Mouse (Mus musculus) heart, adult 18-20 months (tissue): ENCODE data around the gene Gm11549. TPM values are rescaled to one million over a fixed set of nuclear protein-coding genes. Genes with fewer than 3 reads are reported as not detected.

Experiments
- DNase-seq, 2 experiments: peaks; one replicate each; pipeline ENCODE4 v3.0.0; 2021 to 2022; ENCODE audit warnings: mixed read lengths in 1 of 2
- total RNA-seq, 2 experiments: library from RNA; stranded (reverse); gene quantifications; 2 replicates each; pipeline ENCODE4 v1.2.3; 2021

Gene Gm11549
- total RNA-seq, 2 experiments from 2014 or later: not detected

DNA sequence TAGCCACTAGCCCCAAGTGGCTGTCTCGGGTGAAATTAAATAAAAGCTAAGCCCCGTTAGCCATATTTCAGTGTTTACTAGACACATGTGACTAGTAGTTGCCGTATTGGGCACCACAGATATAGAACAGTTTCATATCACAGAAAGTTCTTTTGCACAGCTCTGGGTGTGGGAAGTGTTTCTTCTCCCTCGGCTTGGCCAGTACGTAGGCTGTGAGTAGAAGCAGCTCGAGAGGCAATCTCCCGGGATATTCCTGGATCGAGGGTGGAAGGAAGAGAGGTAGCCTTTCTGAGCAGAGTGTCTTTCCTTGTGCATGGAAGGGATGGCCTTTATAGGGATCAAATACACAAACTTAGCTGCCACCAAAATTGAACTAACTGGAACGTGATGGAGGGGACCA lies 5.4 kb downstream of the Gm11549 start:
- DNase-seq: no peak

DNA sequence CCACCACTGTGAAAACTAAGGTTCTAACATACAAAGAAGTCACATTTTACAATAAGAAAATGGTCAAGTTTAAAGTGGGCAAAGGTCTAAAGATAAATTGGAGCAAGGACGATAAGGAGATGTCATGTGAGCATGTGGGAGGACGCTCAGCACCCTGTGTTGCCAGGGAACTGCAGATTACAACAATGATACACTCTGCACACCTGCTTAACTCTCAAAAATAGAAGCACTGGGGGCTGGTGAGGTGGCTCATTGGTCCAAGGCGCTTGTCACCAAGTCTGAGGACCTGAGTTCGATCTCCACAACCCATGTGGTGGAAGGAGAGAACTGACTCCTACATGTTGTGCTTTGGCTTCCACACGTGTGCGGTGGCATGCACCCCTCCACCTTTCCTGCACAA lies 10.1 kb downstream of the Gm11549 start:
- DNase-seq: no peak

DNA sequence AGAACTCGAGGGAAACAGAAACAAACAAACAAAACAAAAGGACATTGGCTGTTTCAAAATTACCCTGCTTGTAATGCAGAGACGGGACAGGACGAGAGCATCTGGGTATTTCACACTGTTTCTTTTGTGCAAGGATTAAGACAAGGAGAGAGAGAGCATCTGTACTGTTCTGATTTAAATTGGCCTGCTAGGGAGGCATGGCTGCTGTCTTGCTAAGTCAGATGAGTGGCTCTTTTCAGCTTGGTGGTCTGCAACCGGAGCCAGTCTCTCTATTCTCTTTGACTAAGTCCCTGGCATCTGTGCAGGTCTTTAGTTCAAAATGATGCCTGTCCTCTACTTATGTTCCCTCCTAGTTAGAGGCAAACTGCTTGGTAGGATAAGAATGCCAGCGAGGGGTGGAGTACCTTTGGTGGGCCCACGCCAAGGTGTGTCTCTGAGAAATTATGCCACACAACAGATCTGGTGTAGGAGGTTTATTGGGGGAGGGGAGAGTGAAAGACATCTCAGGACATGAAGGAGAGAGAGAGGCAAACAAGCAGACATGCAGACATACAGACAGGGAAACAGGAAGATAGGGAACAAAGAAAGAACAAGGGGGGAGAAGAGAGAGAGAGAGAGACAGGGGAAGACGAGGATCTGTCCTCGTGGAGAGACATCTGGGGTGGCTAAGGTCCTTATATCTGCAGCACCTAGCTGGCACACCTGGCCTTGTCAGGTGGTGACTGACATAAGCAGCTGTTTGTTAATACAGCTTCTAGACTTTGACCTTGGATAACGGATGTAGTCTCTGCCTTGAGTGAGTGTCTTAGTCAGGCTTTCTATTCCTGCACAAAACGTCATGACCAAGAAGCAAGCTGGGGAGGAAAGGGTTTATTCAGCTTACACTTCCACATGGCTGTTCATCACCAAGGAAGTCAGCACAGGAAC lies 15.5 kb downstream of the Gm11549 start:
- DNase-seq: no peak

DNA sequence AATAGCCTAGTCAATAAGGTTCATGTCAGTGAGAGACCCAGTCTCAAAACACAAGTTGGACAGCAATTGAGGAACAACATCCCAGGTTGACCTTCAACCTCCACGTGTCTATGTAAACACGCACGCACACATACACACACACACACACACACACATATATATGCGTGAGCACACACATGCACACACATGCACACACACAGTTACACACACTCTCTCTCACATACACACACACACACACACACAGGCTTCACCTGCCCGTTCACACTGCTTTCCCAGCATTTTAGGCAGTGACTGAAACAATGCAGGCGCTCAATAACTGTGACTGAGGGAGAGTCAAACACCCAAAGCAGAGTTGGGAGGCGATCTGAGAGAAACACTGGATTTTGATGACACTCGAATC lies 16.3 kb downstream of the Gm11549 start:
- DNase-seq: no peak

DNA sequence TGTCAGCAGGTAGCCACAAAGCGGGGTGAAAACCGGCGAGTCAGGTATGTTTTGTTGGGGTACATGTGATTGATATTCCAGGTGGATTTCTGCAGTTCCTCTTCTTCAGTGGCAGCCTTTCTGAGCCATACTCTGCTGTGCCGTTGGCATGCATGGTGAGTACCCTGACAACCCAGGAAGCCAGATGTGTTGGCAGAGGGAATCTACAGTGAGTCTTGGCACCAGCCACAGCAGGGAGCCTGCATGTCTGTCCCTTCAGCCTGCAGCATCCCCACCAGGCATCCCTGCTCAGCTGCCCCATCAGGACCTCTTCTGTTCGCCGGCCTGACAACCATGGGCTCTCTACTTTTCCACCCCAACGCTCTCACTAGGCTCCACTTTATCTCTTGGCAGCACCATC lies 20.1 kb downstream of the Gm11549 start:
- DNase-seq: no peak

DNA sequence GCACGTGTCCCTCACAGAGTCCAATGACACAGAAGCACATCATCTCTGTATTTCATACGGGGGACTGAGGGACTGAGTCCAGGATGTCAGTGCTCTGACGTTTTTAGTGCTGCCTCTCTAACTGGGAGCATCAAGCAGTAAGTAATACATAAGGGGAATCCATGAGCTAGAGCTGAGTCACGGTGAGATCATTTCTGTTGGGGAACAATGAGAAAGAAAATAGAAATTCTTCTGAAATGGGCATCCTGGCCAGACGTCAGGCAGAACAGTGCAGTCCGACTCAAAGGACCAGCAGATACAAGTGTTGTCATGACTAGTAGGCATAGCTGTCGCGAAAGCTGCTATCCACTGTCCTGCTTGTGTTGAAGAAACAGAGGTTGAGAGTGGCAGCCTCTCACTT lies 20.6 kb downstream of the Gm11549 start:
- no peak for DNase-seq

DNA sequence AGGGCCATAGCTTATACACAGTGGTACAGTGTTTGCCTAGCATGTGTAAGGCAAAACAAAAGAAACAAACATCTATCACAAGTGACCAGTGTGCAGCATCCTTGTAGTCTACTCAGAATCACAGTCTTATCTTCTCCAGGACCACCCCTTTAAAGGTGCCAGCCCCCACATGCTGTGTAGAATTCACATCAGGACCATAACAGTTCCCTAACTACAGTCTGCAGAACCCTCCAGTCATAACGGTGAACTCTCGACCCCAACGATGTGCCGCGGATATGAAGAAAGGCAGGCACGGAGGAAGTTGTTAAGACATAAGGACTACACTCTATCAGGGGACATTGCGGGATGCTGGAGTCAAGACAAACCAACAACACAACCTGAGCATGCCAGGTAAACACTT lies 22.2 kb downstream of the Gm11549 start:
- no peak for DNase-seq

DNA sequence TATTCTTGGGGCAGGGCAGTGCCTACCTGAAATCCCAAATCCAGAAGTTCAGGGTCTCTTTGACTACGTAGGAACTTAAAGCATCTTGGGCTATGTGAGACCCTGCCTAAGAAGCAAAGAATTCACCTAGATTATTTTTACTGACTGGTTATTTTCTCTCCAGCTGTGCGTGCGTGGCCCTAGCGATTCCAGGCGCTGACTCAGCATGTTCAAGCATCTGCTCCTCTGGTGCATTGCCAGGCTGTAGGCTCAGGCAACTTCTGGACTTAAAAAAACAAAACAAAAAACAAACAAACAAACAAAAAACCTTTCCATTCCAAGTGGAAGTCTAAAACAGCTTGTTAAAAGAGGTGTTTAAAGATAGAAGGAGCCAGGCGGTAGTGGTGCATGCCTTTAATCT lies 23.4 kb downstream of the Gm11549 start:
- no peak for DNase-seq

DNA sequence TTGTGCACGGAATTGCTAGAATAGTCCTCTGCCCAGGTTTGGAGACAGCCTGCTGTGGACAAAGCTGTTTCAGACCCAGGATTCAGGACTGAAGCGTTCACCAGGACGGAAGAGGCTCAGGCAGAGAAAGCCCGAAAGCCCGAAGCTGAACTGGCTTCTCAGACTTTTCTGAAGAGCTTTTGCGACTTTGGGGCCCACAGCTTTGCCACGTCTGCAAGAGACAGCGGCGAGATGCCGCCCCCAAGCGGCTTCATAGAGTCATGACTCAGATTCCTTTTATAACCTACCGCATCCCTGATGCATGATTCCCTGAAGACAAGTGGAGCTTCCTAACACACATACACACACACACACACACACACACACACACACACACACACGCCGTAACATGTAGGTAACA lies 24.9 kb downstream of the Gm11549 start:
- peak; percentile 69 to 84 for DNase-seq

DNA sequence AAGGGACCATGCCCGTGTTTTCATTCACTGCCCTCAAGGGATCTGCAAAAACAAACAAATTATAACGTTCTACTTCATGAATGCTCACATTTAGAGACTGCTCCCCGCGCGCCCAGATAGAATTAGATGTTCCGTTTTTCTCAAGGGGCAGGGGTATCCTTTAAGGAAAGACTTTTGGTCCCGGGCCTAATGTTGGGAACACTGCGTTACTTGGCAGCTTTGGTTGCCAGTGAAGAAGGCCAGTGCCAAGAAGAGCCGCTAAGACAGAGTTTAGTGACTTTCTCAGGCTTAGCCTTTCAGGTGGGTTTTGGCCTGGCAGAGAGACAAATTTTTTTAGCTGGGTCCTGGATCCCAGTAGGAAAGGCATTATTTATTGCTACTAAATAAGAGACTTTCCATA lies 25.3 kb downstream of the Gm11549 start:
- peak in 1 of 2 experiments; percentile 8 for DNase-seq

DNA sequence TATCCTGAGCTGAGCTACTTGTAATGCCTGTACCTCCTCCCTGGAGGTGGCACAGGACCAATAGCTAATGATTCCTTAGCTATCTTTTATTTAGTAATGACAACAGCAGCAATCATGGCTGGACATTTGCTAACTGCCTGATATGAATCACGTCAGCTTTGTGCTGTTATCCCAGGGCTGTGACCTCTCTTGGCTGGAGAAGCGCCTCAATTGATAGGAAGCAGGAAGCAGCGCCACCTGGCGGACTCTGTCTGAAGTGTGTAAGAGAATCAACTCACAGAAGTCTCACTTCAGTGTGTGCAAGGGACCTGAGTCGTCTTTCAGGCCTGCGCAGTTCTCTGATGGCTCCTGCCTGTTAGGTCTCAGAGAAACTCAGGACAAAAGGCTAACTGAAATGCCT lies 26.2 kb downstream of the Gm11549 start:
- peak; percentile 89 to 98 for DNase-seq

DNA sequence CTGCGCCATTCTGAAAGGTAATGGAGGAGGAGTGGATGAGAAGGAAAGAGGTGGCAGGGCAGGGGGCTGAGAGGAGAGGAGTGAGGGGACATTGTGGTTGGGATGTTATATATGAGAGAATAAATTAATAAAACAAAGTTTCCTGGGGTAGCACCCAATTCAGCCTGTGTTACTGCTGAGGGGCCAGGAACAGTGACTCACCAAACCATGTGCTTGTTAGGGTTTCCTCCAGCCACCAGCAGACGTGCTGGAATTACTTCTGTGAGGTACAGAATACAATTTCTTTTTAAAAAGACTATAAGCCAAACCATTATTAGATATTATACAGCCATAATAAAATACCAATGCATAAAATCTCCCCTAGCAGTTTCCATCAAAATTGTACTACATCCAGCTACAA lies 27.0 kb downstream of the Gm11549 start:
- DNase-seq: no peak

DNA sequence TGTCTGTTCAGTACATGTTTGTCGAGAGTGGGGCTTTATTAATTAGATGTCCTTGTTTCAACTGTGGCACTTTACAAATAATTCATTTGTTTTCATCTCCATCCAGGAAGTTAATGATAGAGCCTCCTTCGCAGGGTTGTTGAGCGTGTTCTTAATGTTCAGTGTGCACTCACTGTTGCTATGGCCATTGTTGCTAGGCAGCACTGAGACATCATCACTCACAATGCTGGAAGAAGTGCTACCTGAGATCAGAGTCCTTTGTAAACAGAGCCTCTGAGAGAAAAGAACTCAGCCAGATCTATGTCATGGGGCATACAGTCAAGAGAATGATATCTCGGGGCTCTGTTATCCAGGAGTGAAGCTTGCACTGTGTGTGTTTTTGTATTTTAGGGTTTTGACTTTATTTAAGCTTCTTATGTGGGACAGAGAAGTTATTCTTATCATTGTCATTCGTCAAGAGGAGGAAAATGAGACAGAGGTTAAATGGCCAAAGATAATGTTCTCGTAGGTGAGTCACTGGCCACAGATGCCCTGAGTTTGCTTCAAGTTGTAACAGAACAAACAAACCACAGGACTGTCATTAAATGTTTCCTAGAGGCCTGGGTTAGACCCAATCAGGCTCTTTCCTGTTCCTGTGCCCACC lies 27.9 kb downstream of the Gm11549 start:
- no peak for DNase-seq

DNA sequence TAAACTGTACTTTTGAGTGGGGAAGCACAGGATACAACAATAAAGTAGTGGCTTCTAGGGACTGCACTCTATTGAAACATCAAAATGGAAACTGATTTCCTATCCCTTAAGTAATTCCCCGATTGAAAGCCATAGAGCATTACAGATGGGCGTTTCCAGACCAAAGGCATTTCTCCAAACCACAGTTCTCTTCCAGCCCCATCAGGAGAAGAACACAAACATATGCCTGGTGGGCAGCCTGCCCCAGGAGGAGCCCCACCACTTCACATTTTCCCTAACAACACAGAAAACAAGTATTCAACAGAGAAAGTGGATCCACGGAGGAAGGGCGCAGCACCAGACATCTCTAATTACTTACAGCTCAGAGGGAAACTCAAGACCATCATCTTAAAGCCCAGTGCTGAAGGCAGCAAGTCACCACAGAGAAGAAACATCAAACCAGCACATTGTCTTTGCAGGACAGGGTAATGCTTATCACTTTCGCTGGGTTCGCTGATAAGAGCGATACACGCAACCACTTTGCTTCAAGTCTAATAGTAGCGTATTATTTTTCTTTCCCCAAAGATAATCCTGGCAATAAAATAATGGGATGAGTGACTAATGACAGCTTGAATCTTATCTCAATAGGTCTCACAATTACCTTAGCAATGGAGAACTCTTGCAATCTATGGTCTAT lies 28.8 kb downstream of the Gm11549 start:
- no peak for DNase-seq

DNA sequence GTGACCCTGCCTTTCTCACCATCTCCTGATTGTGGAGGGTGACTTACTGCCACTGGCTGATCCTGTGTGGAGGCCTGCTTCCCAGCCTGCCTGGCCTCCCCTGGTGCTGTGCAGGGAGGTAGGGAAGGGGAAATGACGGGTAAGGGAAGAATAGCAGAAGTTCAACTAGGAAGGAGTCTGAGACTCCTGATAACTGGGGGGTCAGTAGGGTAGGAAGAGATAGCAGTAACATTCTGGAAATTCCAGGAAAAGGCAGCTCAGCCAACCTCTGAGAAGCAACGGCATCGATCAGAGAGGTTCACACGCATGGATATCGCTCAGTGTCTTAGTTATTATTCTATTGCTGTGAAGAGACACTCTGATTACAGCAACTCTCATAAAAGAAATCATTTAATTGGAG lies 30.1 kb downstream of the Gm11549 start:
- DNase-seq: no peak

DNA sequence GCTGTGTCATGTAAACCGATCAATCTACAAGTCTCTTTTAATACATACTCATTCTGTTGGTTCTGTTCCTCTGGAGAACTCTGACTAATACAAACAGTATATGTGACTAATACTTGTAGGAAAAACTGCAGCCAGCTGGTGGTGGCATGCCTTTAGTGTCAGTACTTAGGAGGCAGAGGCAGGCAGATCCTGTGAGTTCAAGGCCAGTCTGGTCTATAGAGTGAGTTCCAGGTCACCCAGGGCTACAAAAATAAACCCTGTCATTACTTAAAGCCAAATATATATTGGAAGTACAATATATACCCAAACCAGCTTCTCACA lies 32.1 kb downstream of the Gm11549 start:
- no peak for DNase-seq

DNA sequence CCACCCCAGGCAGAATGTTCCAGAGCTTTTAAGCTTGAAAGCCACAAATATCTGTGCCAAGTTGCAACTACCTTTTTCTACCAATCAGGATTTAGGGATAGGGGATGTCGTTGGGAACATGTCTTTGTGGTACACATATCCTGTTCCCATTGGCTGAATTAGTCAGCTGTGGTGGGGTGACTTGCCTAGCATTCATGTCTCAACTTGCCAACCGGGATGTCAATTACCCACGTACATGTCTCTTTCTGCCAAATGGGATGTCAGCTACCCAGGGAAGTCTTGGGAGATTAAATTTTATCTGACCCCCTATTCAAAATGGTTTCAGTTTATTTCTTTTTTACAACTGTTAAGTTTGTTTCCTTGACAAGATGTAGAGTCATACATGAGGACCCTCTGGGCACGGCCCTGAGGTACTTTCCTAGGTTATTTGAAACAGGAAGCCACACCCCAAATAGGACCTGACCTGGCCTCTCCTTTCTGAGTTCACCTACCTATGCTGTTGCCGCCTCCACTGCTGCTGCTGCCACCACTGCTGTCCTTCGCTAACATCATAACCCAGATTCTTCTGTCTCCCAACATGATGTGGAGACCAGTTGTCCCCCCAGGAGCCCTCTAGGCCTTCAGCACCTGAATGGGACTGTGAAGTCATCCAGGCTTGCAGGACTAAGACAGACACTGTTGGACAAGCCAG lies 32.6 kb downstream of the Gm11549 start:
- DNase-seq: no peak

DNA sequence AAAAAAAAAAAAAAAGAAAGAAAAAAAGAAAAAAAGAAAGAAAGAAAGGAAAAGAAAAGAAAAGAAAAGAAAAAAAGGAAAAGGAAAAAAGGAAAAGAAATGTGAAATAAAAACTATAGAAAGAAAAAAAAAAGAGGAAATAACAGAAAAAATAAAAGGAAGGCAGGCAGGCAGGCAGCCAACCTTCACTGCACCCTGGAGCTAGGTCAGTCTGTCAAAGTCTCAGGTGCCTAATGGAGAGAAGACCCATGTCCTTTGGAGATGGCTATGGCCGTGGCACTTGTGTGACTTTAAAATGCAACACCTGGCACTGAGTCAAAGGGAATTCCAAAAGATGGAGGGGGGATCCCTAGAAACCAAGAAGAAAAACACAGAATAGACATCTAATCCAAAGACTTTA lies 33.2 kb downstream of the Gm11549 start:
- DNase-seq: no peak

DNA sequence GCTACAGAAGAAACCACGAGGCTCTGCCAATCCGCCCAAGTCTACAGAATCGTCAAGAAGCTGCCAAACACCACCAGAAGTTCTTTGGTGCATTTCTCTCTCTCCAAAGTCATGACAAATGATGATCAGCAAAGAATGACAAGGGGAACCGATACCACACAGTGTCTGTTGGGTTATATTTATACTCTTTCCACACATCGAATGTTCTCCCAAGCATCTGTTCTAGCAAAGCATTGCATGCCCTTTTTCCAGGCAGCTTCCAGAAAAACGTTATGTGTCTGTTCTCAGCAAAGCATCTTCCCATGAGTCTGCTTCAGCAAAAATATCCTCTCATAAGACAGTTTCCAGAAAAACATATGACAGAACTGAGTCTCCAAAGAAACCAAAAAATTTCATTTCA lies 34.7 kb downstream of the Gm11549 start:
- no peak for DNase-seq

DNA sequence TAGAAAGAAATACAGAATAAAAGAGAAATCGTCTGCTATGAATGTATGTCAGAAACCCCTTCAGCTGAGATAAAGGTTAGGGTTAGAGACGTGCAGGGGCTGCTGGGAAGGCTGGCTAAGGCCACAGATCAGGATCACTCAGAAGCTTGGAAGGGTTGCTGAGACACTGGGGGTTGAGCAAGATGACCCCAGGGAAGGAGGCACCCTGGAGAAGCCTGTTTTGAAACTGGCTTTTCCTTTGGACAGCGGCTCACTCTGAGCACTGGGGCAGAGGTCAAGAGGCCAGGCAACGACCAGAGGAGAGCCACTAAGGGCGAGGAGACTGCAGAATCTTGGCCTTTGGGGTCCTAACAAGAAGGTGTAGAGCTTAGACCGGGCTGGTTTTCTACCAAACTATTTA lies 35.4 kb downstream of the Gm11549 start:
- DNase-seq: no peak

DNA sequence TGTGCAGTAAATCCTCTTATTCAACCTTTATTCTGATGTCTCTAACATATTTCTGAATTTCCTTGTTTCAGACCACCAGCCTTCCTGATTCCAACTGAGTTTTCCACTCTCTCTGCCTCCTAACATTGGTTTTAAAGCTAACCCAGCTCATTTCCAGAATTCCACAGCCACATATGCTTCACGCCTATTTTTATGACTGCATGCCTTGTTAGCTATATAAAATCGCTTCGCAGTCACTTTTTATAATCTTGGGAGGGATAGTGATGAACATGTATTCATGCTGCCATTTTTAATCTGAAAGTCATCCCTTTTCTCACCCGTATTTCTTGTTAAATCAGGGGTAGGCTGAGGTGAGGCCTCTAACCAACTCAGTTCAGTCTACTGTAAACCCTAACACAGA lies 37.3 kb downstream of the Gm11549 start:
- no peak for DNase-seq

DNA sequence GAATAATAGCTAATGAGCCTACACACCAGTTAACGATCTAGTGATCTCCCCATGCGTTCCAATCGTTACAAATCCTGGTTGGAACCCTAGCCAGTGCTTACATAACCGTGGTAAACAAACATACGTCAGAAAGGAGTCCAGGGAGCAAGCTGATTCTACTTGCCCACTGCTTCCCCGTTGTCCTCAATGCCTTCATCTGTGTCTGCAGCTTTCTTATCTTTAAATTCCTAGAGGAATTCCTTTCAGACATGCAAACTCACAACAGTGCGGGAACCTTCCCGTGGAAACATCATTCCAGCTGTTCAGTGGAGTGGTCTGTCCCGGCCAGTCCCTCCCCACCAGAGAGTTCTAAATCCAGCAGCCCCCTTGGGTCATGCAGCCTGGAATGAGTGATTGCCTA lies 38.7 kb downstream of the Gm11549 start:
- peak; percentile 25 to 29 for DNase-seq

DNA sequence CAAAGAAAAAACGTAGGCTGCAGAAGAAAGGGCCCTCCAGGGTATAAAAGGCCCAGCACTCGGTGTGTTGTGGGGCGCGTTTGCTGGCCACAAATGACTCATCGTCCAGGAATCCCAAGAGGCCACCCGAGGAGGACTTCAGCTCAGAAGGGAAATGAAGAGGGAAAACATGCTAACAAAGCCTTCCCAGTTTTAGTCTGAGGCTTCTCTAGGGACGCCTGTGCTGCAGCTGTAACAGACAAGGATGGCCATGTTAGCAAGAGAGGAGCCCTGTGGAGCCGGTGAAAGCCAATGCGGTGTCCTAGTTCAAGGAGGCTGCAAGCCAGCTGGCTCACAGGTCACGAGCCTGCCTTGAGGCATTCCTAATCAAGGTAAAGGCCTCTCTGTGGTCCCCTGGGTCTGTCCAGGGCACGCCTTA lies 39.8 kb downstream of the Gm11549 start:
- peak; percentile 78 to 86 for DNase-seq
